Mouse (Mus musculus): ENCODE results near the gene Aff3.

Aff3 gene

GRCm38 (mm10) chr1:38664777-38665176 lies at the start of gene Aff3:
Aff3 (minus strand) TSS chr1:38664955.
- DNase-seq (ENCODE audit: low read depth, low spot score) = no peak

GRCm38 (mm10) chr1:38700646-38701045 lies 35.9 kb upstream of the Aff3 start:
- DNase-seq (ENCODE audit: low read depth, low spot score) = no peak

DNA sequence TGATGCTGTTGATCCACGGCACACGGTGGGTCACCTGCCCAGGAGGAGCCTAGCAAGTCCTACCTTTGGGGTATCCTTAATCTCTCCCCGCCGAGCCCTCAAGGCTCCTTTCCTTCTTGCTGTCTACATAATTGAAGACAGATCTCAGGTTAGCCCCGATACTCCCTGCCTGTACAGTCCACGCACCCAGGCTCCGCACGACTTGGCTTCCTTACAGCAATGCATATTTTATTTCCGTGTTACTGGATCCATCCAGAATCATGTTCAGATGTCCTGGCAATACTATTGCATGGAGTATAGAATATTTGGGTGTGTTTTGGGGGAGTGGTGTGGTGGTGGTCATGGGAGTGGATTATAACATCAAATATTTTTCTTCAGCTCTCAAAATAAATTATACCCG lies 34.5 kb upstream of the Aff3 start:
- no peak for DNase-seq (ENCODE audit: low read depth, low spot score)

DNA sequence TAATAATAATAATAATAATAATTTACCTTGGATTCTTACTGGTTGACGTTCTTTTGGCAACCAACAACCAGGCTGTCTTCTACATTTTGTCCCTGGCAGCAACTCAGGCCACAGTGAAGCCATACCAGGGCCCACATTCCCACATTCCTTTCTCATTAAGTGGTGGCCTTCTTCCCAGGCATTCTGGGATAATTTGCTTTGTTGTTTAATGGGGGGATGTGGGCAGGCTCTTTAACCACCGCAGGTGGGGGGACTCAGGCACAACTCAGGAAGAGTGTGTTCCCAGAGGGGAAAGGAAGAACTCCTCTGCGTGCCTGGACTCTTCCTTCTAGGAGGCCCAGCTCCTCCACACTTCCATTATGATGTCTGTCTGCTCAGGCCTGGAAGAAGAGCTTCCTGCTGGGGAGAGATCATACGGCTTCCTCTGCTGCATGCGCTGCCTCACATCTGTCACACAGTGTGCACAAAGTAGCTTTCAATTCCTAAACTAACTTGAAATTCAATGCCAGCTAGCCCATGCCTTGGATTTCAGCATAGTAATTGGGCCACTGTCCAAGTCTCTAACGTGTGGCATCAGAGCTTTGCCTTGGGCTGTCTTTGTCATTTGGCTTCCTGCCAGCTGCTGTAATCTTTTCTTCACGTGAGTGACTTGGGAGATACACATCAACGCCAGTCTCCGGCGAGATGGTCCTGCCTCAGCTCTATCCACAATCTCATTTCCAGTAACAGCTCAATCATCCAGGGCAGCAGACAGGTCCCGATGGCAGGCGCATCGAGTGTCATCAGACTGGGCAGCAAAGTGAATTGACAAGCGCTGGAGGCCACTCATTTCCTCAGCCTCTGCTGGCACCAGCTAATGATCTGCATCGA lies 31.3 kb upstream of the Aff3 start:
- DNase-seq (ENCODE audit: low read depth, low spot score) = no peak

DNA sequence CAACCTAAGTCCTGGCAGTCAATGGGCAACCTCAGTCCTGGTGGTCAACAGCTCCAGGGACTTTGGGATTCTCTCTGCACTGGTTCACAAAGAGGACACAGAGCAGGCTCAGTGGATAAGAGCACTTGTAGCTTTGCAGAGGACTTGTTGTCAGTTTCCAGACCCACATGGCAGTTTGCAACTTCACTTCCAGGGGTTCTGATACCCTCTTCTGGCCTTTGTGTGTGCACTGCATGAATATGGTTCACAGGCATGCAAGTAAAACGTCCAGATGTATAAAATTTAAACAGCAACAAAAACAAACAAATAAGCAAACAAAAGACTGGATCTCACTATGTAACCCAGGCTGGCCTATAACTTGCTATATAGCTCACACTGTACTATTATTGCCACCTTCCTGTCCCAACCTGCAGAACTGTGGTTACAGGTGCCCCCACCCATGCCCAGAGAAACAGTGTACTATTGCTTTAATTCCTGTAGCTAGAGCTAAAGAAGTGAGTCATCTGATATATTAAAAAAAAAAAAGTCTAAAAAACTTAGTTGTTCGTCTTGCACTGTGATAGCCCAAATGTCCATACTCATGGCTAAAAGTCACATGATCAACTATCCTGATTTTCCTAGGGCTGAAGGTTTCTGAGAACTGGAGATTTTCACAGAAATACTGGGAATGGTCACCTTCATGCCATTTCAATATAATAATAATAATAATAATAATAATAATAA lies 30.5 kb upstream of the Aff3 start:
- no peak for DNase-seq (ENCODE audit: low read depth, low spot score)

GRCm38 (mm10) chr1:38694142-38694541 lies 29.4 kb upstream of the Aff3 start:
- no peak for DNase-seq (ENCODE audit: low read depth, low spot score)

- no peak for DNase-seq (ENCODE audit: low read depth, low spot score)
Measured at GRCm38 (mm10) chr1:38690471-38690870, 25.7 kb upstream of the Aff3 start.

DNA sequence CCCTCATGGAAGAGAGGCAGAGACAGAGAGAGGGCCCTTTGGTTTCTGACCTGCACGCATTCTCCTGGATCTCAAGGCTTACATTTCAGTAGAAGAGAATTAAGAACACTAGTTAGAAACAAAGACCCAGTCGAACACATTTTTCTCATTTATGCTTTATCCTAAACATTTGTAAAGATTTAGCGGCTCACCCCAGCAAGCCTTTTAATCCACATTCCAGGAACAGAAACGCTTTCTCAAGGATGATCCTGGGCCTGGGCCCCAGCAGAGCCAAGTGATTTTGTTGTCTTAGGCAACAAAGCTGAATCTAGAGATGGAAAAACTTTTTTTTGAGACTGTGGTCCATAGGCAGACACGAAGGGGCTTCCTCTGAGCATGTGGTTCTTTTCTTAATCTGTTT lies 23.5 kb upstream of the Aff3 start:
- DNase-seq (ENCODE audit: low read depth, low spot score) = no peak

DNA sequence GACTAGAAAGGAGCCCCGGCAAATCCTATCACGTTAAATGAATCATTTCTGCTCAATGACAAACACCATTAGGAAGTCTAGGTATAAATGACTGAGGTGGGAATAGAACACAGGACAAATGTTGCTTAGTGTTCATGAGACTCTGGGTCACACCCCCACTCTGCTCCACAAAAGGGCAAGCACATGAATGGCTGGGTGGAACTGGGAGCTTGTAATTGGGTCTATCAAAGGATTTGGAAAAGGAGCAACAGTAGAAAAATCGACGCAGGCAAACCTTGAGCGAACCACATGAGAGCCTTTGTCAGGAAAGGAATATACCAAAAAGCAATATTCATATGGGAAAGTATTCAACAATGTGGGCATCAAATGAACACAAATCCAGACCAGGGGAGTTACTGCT lies 21.0 kb upstream of the Aff3 start:
- no peak for DNase-seq (ENCODE audit: low read depth, low spot score)

GRCm38 (mm10) chr1:38683158-38683721 lies 18.5 kb upstream of the Aff3 start:
- no peak for DNase-seq (ENCODE audit: low read depth, low spot score)

GRCm38 (mm10) chr1:38679890-38680289 lies 15.1 kb upstream of the Aff3 start:
- no peak for DNase-seq (ENCODE audit: low read depth, low spot score)

GRCm38 (mm10) chr1:38671756-38672155 lies 7.0 kb upstream of the Aff3 start:
- no peak for DNase-seq (ENCODE audit: low read depth, low spot score)

DNA sequence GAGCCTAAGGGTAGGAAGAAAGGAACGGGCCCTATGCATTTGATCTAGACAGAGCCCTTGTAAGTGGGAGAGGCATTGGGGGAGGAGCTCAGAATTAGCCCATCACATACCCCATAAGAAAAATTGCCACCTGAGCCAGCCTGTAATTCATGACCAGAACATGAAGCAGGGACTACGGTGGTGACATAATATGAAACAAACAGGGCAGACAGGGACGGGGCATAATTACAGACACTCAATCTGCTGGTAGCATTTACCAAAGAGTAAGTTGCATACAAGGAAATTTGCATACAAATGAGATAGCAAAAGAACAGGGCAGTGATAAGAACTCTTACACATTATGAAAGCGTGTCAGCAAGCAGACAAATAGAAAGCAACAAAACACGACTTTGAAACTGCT lies 6.3 kb upstream of the Aff3 start:
- DNase-seq (ENCODE audit: low read depth, low spot score) = no peak

DNA sequence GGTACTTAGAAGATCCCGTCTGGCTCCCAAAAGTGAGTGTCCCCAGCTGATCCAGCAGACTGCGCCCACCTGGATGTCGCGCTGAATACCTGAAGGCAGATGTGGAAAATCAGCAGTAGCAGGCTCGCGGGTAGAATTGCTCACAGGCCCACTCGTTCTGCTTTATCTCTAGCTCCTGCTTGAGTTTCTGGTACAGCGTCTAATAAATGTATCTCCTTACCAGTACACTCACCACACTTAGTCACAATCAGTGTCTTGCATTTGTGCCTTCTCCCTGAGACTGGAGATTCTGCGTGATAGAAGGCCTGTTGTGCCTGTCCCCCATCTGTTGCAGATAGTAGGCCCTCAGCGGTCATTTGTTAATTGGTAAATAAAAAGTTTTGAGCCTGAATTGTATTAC lies 3.6 kb upstream of the Aff3 start:
- no peak for DNase-seq (ENCODE audit: low read depth, low spot score)

DNA sequence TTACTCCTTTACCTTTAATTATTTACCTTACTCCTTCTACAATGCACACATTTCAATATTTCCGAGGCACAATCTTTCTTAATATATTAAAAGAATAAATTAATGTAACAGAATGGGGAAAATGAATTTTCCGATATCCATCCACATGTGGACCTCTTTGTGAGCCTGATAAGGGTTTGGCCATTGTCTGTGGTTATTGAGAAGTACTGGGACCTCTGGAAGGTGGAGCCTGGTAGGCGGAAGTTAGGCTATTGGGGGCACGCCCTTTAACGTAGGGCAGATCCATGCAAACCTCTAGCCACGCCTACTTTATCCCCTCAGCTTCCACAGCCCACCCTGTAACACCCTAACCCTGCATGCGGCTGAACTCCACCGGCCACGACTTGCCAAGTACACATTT lies 3.1 kb upstream of the Aff3 start:
- DNase-seq (ENCODE audit: low read depth, low spot score) = no peak

DNA sequence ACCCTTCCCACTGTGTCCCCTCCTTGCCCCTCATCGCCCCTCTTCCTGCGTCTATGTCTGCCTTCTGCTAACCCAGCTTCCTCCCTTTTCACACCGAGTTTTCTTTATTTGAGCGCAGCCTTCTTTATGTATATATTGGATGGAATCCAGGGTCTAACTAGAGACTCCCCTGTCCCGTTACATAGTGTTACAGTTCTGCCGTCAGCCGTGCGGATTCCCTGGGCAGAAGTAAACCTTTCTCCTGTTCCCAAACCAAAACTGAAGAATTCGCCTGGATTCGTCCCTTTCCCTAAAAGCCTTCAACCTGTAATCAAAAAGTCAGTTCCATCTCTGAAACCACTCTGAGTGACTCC lies 2.0 kb upstream of the Aff3 start:
- DNase-seq (ENCODE audit: low read depth, low spot score) = no peak

GRCm38 (mm10) chr1:38666111-38666765 lies 1.5 kb upstream of the Aff3 start:
- DNase-seq (ENCODE audit: low read depth, low spot score) = no peak

DNA sequence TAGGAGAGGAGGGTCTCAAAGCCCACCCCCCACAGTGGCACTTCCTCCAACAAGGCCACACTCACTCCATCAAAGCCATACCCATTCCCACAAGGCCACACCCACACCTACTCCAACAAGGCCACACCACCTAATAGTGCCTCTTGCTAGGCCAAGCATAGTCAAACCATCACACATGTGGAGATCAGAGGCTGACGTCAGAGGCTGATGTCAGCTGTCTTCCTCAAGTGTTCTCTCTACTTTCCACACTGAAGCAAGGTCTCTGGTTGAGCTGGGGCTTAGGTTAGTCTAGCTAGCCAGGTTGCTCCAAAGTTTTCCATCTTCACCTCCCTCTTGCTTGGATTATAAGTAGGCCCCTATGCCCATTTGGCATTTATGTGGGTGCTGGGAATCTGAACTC lies 856 bp upstream of the Aff3 start:
- DNase-seq (ENCODE audit: low read depth, low spot score) = no peak

DNA sequence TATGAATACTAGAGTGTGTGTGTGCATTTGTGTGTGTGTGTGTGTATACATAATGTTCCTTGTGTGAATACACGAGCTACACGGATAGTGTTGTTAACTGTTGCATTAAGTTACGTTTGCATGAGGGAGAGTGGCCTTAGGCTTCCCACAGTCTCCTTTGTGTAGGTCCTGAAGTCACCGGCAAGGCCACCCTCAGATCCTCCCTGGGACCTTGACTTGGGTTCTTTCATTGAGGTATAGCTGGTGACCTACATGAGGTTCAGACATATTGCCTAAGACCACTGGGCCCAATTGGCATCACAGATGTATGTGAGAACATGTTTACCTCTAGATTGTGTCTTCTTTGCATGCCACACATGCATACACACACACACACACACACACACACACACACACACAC lies 494 bp downstream of the Aff3 start:
- no peak for DNase-seq (ENCODE audit: low read depth, low spot score)

GRCm38 (mm10) chr1:38662616-38663193 lies 2.0 kb downstream of the Aff3 start:
- no peak for DNase-seq (ENCODE audit: low read depth, low spot score)

DNA sequence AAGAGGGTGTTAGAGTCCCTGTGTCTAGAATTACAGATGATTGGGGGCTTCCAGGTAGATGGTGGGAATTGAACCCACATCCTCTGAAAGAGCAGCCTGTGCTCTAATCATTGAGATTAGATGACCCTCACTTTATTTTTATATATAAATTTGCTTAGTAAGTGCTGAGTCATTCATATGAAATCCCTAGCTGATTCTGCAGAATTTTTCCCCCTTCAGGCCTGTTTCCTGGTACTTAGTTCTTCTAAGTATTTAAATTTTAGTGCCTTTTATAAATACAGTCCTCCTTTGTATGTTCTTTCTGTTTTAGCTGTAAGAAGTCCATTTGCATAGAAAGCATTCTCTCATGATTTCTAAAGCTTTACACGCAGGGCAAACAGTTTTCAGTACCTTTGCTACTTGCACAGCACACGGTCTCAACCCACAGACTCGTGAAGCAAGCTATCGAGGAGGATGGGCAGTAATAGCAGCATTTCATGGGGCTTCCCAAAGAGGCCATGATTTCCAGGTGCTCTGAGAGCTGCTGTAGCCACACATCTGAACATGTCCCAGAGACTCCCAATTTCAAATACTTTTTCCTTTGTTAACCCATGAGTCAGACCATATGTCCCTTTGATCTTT lies 5.7 kb downstream of the Aff3 start:
- DNase-seq (ENCODE audit: low read depth, low spot score) = no peak

DNA sequence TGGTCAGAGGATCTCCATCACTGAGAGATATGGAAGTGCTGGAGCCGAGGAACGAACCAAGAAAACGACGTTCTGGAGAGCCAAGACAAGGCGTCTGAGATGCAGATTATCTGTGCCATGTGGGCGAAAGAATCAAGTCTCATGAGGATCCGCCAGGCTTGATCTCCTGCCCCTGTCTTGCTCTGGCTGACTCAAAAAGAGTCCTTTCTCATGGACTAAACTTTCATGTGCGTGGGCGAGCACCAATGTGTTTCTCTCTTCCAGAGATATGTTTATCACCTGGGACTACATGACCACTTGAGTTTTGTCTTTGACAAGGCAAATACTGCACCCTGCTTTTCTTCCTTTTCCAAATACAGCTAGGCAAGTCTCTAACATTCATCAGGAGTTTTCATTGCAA lies 6.4 kb downstream of the Aff3 start:
- DNase-seq (ENCODE audit: low read depth, low spot score) = no peak
